Mouse (Mus musculus) heart, postnatal 0 days (tissue): ENCODE measurements around the gene Crybb1.

Experiments used
- CTCF ChIP-seq: IDR thresholded peaks from 2 replicates; pipeline ENCODE4 v1.5.1; 2016; ENCODE audit warnings: antibody characterized with exemption, control low read depth, low read depth
- EP300 ChIP-seq: IDR thresholded peaks from 2 replicates; pipeline ENCODE4 v1.6.1; 2016; ENCODE audit warnings: antibody characterized with exemption, low read depth

GRCm38 (mm10) chr5:112227354-112227753 lies 28.3 kb upstream of the Crybb1 start:
- TF ChIP-seq EP300 (no peak), CTCF (no peak)
